Mouse (Mus musculus) testis, adult 2 months (tissue): ENCODE results near the gene Dmrta2.

Experiments
- CTCF ChIP-seq: fragments of 200-500 bp; IDR thresholded peaks from 2 replicates; pipeline ENCODE4 v1.5.1; 2012; ENCODE audit warnings: low read depth, mild to moderate bottlenecking, inconsistent platforms, low read length, moderate library complexity; ENCODE audit not compliant: control insufficient read depth, insufficient read depth, insufficient replicate concordance
- POLR2A ChIP-seq: fragments of 200-500 bp; IDR thresholded peaks from 2 replicates; pipeline ENCODE4 v1.6.1; 2012; ENCODE audit warnings: low read depth, mild to moderate bottlenecking, inconsistent platforms, low read length, moderate library complexity; ENCODE audit not compliant: control insufficient read depth

DNA sequence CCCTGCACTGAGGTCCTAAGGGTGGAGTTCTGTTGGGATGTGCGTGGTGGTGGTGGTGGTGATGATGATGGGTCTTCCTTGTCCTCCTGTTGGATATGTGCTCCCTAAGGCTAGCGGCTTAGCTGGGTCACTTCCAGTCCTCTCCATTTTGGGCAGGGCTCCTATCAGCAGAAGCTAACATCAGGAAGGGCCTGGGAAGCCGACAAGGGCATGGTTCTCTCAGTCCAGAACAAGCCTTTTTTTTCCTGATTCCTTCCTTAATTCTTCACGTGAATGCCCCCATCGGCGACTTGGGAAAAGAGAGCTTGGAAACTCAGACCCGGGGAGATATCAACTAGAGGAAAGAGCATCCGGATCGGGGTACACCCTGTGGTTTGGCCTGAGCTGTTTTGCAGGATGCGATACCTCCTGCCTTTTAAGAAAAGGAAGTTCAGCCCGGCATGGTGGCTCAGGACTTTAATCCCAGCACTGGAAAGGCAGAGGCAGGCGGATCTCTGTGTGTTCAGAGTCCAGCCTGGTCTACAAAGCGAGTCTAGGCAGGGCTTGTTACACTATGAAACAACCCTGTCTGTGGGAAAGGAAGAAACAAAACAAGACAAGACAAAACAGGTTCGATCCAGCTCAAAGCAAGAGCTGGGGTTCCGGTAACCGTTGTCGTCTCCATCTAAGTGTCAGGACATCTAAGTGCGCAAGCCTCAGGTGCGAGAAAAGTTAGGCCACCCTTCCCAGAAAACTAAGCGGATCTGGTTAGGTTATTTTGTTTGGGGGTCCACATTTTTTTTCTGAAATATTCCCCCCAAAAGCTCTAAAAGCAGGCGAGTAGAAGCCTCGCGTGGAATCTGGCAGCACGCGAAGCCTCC is 2.2 kb upstream of the Dmrta2 start:
- TF ChIP-seq CTCF (no peak), POLR2A (no peak)
